Mouse (Mus musculus): ENCODE data around the gene Kcnab1.

Gene Kcnab1
- long read RNA-seq, experiment 1, partial matches to known transcripts, result 0 of 4 reads
- long read RNA-seq, experiment 1, other reads (novel, unspliced or antisense), result 3 of 4 reads
- long read RNA-seq, experiment 2, partial matches to known transcripts, result 0 of 5 reads
- long read RNA-seq, experiment 2, other reads (novel, unspliced or antisense), result 5 of 5 reads

- intact Hi-C loops (cut with DNase I), result no loop called here
Observed at GRCm38 (mm10) chr3:65108945-65109921, at the start of gene Kcnab1. TSS of gene Kcnab1 (plus strand) at chr3:65109384.

DNA sequence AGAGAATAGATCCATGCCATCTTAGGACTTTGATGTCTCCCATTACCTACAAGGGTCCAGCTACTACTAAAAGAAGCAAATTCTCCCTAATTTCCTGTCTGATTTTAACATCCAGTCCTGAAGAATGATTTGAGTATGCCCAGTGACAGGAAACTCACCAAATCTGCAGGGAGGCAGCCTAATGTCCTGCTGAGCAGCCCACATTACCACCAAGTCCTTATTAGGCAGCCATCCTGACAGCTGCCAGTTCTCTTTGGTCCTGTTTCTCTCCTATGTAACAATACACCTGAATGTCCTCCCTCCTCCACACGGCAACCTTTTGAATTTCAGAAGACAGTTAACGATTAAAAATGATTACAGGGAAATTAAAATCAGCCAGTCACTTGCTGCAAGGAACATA is 20.9 kb upstream of the Kcnab1 start:
- intact Hi-C loops (cut with DNase I), result no loop called here

DNA sequence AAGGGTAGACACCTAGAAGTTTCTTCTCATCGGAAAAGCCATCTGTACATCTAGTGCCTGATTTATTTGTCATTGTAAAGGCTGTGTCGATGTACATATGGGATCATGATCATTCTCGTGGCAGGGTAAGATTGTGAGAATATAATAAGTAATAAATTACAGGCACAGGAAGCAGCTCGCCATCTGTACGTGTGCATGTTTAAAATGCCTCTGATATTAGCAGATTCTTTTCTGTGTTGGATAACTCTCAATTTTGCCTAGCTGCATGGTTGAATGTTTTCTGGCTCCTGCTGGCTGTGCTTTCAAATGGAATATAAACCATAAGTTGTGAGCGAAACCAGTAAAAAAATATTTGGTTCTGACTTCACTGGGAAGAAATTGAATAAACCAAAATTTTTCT is 5.1 kb upstream of the Kcnab1 start:
- intact Hi-C loops (cut with DNase I), result no loop called here

- intact Hi-C loops (cut with DNase I), result no loop called here
Observed at GRCm38 (mm10) chr3:65110190-65110589, 1.0 kb downstream of the Kcnab1 start.

DNA sequence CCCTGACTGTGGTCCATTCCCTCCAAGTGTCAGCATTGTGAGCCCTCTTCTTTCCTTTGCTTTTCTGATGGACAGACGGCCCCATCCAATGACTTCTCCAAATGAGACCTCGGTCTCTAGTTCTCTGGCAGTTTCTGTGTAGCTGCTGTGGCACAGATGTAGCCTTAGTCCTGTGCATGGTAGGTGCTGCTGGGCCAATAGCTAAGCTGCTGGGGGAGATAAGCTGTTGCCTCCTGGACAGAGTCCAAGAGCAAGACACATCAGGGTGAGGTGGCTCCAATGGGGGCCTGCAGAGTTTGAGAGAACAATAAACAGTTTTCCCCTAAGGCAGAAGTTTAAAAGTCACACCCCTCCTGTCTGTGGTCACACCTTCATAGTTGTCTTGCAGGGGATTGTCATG is 2.0 kb downstream of the Kcnab1 start:
- intact Hi-C loops (cut with DNase I), result no loop called here

GRCm38 (mm10) chr3:65115164-65115563 is 6.0 kb downstream of the Kcnab1 start:
- intact Hi-C loops (cut with DNase I), result no loop called here

DNA sequence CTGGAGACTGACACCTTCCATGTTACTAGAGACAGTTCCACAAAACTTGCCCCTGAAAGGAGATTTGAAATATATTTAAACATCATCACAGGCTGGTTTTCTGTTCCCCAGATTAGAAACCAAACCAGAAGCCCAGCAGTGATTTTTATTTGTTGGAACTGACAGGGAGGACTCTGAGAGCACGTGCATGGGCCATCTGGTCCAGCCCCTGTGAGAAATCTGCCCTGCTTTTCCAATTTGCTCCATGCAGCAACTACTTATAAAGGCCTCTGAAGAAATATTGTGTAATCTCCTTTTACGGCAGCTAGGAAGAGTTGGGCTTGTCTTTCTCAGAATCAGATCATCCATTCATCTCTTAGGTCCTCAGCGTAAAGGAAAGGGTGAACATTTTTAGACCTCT is 7.8 kb downstream of the Kcnab1 start:
- intact Hi-C loops (cut with DNase I), result no loop called here

GRCm38 (mm10) chr3:65117365-65117764 is 8.2 kb downstream of the Kcnab1 start:
- intact Hi-C loops (cut with DNase I), result no loop called here

- intact Hi-C loops (cut with DNase I), result no loop called here
Observed at GRCm38 (mm10) chr3:65124975-65125374, 15.8 kb downstream of the Kcnab1 start.

DNA sequence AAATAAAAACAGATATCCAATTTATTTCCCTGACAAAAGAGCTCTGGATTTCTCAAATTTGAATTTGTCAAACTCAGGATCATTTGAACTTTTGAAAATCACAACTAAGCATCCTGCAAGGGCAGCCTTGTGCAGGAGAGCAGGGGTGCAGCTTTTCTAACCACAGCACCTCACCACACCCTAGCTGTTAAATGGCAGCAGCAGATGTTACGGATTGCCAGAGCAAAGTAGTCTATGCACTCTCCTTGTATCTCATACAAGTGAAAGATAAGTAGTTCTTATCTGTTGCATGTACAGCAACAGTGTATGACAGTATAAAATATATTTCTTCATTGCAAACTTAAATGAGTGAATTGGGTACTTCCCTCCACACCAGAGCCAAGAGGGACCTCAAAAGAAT is 20.4 kb downstream of the Kcnab1 start:
- intact Hi-C loops (cut with DNase I), result no loop called here

- intact Hi-C loops (cut with DNase I), result no loop called here
Observed at GRCm38 (mm10) chr3:65134931-65135330, 25.7 kb downstream of the Kcnab1 start.

DNA sequence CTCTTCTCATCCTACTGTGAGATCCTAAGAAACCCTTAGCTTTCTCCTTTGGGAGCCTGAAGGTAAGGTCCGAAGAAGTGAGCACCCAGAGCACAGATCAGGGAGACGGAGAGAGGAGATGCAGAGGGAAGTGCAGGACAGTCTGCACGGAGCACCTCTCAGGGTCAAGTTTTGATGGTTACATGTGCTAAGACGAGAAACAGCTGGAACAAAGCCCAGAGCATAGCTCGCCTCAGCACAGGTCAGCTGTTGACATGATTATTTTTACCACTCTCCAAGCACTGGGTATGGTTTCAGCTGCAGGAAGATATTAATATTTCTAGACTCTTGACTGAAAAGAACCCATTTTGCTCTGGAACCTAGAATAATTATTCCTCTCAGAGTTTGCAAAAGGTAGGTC is 27.7 kb downstream of the Kcnab1 start:
- intact Hi-C loops (cut with DNase I), result no loop called here

DNA sequence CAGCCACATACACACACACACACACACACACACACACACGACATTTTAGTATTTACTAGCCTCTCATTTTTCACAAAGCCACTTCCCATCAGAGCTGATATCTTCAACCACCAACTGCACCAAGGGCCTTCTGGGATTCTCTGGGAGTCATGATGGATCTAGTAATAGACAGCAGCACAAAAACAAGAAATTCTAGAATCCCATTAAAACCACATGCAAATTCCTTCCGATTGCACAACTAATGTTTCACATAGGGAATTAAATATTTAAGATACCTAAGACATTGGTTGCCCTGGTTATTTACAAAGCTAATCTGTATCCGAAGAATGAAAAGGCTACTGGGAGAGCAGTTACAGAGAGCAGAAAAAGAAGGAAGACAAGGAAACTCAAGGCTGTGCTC is 29.6 kb downstream of the Kcnab1 start:
- intact Hi-C loops (cut with DNase I), result no loop called here

- intact Hi-C loops (cut with DNase I), result no loop called here
Observed at GRCm38 (mm10) chr3:65145152-65145551, 36.0 kb downstream of the Kcnab1 start.

DNA sequence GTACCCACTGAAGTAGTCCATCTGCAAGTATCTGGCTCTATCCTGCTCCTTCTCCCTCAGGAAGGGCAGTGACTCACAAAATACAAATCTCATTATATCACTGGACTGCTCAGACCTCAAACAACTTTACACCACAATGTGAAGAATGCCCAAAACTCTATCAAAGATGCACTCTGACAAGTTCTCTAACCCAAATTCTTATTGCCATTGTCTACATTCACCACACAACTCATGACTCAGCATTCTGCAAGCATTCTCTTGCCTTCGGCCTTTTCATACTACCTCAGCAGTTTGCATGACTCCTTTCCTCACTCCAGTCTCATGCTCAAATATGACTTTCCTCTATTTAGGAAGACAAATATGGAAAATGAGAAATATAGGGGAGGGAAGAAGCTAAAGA is 42.6 kb downstream of the Kcnab1 start:
- intact Hi-C loops (cut with DNase I), result no loop called here

- intact Hi-C loops (cut with DNase I), result no loop called here
Observed at GRCm38 (mm10) chr3:65172964-65173363, 63.8 kb downstream of the Kcnab1 start.

- intact Hi-C loops (cut with DNase I), result no loop called here
Observed at GRCm38 (mm10) chr3:65174564-65174963, 65.4 kb downstream of the Kcnab1 start.

DNA sequence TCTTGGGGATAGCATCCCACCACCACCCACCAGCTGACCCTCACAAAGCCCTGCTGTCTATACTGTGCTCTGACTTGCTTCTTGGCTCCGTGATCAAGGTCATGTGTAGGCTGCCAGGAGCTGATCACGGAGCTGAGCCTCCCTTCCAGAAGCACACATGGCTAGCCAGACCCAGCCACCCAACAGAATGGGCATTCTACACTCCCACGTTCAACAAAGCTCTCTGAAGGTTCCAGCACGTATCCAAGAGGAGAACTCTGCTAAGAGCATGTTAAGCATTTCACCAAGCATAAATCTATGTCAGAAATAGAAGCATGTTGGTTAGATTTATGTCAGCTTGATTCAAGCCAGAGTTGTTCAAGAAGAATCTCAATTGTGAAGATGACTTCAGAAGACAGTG is 66.6 kb downstream of the Kcnab1 start:
- intact Hi-C loops (cut with DNase I), result no loop called here

- intact Hi-C loops (cut with DNase I), result no loop called here
Observed at GRCm38 (mm10) chr3:65176846-65177245, 67.7 kb downstream of the Kcnab1 start.

DNA sequence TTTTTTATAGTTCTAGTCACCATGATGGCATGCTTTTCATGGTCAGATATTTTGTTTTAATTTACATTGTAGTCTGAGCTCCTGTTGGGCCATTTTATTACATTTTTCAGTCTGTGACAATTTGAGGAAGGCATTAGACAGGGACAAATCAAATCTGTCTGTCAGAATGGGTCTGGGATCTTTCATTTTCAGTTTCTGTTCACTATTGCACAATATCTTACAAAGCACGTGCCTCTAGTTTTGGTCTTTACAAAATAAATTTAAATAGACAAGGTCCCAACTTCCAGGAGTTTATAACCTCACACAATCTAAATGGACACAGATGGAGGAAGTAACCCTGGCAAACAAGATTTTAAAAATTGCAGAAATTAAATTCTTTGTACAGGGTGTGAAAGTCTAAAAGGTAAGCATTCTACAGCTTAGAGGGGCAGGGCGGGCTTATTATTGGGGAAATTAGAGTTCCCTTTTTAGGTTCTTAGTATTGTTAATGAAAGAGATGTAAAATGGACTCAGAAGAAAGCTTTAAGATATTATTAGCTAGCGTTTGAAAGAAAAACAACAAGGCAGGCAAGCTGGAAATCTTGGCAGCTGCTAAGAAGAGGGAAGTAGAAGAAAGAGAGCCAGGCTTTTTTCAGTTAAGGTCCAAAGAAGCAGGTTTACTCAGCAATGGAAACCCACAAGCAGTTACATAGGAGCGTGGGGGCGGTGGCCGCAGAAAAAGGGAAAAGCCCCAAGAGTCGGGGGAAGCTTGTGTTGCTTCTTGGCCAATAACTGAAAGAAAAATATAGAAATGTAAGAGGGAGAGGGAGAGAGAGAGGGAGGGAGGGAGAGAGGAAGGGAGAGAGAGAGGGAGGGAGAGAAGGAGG is 78.9 kb downstream of the Kcnab1 start:
- intact Hi-C loops (cut with DNase I), result no loop called here

- intact Hi-C loops (cut with DNase I), result no loop called here
Observed at GRCm38 (mm10) chr3:65200611-65201010, 91.4 kb downstream of the Kcnab1 start.

All from adrenal gland (tissue).